Mouse (Mus musculus): Measurements from ENCODE around the gene Tigd3. TPM values are rescaled to one million over a fixed set of nuclear protein-coding genes. Genes with fewer than 3 reads are reported as not detected.

The Tigd3 gene
- polyA plus RNA-seq, 1 experiment: 1.1 TPM

- Histone ChIP-seq H3K4me1 (ENCODE audit: control insufficient read depth, insufficient read depth, low read length) (peaks cover 33% of the 10 kb centered on the region), H3K4me3 (replicated peaks; ENCODE audit: extremely low read depth, low read depth, low read length) (no peak overlapping the region)
- TF ChIP-seq CTCF (IDR thresholded peaks at IDR 0.05; ENCODE audit: insufficient read depth, low read length): no peak
- TF ChIP-seq POLR2A (IDR thresholded peaks at IDR 0.05; ENCODE audit: borderline replicate concordance, extremely low read depth, low read depth, low read length): no peak
- DNase-seq: no peak
- WGBS: 21% methylated on average over 5 of the region's 5 CpGs
Measured at GRCm38 (mm10) chr19:5935691-5936090, 41.7 kb upstream of the Tigd3 start.

- TF ChIP-seq CTCF (IDR thresholded peaks at IDR 0.05; ENCODE audit: insufficient read depth, low read length): no peak
- no peak for TF ChIP-seq POLR2A (IDR thresholded peaks at IDR 0.05; ENCODE audit: borderline replicate concordance, extremely low read depth, low read depth, low read length)
- 33% methylated on average over 3 of the region's 3 CpGs for WGBS
- DNase-seq: peak; percentile 46
- H3K4me1 ChIP-seq (ENCODE audit: control insufficient read depth, insufficient read depth, low read length): peaks cover 30% of the 10 kb centered on the region
- no peak overlapping the region for H3K4me3 ChIP-seq (replicated peaks; ENCODE audit: extremely low read depth, low read depth, low read length)
Measured at GRCm38 (mm10) chr19:5935266-5935665, 41.3 kb upstream of the Tigd3 start.

DNA sequence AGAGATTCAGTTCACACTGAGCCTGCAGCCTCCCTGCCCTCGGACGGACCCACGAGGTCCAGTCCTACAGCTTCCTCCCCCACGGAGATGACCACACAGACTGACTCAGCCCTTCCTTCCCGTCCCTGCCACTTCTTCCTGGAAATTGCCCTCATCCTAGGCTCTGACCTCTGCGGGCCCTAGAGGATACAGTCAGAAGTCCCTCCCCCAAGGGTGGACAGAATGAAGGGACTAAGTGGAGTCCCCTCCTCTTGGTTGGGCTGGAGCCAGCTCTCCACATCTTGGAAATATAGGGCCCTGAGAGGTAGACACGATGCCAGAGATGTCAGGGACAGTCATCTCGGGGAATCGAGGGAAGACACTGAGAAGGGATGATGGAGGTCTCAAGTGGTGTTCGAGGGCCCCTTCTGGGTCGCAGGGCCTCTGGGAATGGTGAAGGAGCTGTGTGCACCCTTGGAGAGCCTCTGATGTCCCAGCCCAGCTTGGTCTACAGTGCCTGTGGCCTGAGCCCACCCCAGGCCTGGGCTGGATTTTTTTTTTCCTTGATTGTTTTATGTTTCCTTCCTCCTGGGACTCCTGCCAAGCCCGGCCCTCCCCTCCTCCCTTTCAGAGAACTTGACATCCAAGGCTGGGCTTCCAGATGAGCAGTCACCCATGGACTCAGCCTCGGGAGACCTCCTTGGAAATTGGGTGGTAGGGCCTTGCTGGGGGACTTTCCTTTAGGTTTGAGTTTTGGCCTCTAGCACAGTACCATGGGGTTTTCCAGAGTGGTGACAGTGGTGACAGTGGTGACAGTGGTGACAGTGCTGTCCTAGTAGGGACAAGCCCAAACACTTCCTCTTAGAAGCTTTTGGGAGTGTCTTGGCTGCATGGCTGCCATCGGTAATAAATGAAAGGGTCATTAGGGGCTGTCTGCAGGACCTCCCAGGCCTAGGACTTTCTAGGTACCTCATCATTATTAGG is 36.0 kb upstream of the Tigd3 start:
- H3K4me3 ChIP-seq (replicated peaks; ENCODE audit: extremely low read depth, low read depth, low read length): no peak overlapping the region
- peaks cover 11% of the 10 kb centered on the region for H3K4me1 ChIP-seq (ENCODE audit: control insufficient read depth, insufficient read depth, low read length)
- peak; percentile 38; the same call in 1 of the 2 replicates for TF ChIP-seq POLR2A (IDR thresholded peaks at IDR 0.05; ENCODE audit: borderline replicate concordance, extremely low read depth, low read depth, low read length)
- TF ChIP-seq CTCF (IDR thresholded peaks at IDR 0.05; ENCODE audit: insufficient read depth, low read length): no peak
- 27% methylated on average over 14 of the region's 14 CpGs for WGBS
- DNase-seq: peak; percentile 62

- no peak for DNase-seq
- no peak for TF ChIP-seq POLR2A (IDR thresholded peaks at IDR 0.05; ENCODE audit: borderline replicate concordance, extremely low read depth, low read depth, low read length)
- no peak for TF ChIP-seq CTCF (IDR thresholded peaks at IDR 0.05; ENCODE audit: insufficient read depth, low read length)
- WGBS: 47% methylated on average over 3 of the region's 3 CpGs
- Histone ChIP-seq H3K4me1 (ENCODE audit: control insufficient read depth, insufficient read depth, low read length) (peaks cover 11% of the 10 kb centered on the region), H3K4me3 (replicated peaks; ENCODE audit: extremely low read depth, low read depth, low read length) (no peak overlapping the region)
Measured at GRCm38 (mm10) chr19:5928546-5928945, 34.6 kb upstream of the Tigd3 start.

- no peak for DNase-seq
- Histone ChIP-seq H3K4me1 (ENCODE audit: control insufficient read depth, insufficient read depth, low read length) (peaks cover 11% of the 10 kb centered on the region), H3K4me3 (replicated peaks; ENCODE audit: extremely low read depth, low read depth, low read length) (no peak overlapping the region)
- 68% methylated on average over 6 of the region's 6 CpGs for WGBS
- TF ChIP-seq POLR2A (IDR thresholded peaks at IDR 0.05; ENCODE audit: borderline replicate concordance, extremely low read depth, low read depth, low read length) (no peak), CTCF (IDR thresholded peaks at IDR 0.05; ENCODE audit: insufficient read depth, low read length) (no peak)
Measured at GRCm38 (mm10) chr19:5928104-5928503, 34.2 kb upstream of the Tigd3 start.

DNA sequence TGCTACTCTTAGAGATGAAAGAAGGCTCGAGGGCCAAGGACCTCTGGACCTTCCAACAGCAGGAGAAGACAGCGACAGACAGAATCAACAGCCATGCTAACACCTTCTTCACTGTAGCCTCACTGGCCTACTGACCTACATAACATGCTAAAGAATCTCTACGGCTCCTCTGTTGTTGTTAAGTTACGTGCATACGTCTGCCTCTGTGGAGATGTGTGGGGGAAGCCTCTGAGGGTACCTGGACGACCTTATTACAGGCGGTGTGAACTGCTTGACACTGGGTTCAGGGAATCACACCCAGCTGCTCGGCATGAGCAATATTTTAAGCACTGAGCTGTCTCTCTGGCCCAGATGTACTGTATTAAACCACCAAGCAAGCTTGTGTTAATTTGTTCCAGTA is 33.6 kb upstream of the Tigd3 start:
- TF ChIP-seq CTCF (IDR thresholded peaks at IDR 0.05; ENCODE audit: insufficient read depth, low read length) (no peak), POLR2A (IDR thresholded peaks at IDR 0.05; ENCODE audit: borderline replicate concordance, extremely low read depth, low read depth, low read length) (no peak)
- 79% methylated on average over 8 of the region's 8 CpGs for WGBS
- Histone ChIP-seq H3K4me3 (replicated peaks; ENCODE audit: extremely low read depth, low read depth, low read length) (no peak overlapping the region), H3K4me1 (ENCODE audit: control insufficient read depth, insufficient read depth, low read length) (peaks cover 11% of the 10 kb centered on the region)
- no peak for DNase-seq

DNA sequence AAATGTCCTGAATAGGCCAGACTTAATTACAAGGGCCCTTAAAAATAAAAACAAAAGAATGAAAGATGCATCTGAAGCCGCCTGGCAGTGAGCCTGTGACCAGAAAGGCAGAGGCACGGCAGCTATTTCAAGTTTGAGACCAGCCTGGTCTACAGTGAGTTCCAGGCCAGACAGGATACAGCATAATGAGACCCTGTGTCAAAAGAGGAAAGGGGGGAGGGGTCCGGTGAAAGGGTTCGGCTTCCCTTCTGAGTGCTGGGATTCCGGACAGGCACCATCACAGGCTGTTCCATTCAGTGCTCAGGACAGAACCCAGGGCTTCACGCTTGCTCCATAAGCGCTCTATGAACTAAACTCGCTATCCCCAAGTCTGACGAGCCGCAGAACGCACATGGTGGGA is 33.1 kb upstream of the Tigd3 start:
- no peak overlapping the region for H3K4me3 ChIP-seq (replicated peaks; ENCODE audit: extremely low read depth, low read depth, low read length)
- no peak for DNase-seq
- WGBS: 69% methylated on average over 11 of the region's 11 CpGs
- peaks cover 13% of the 10 kb centered on the region for H3K4me1 ChIP-seq (ENCODE audit: control insufficient read depth, insufficient read depth, low read length)
- TF ChIP-seq CTCF (IDR thresholded peaks at IDR 0.05; ENCODE audit: insufficient read depth, low read length) (no peak), POLR2A (IDR thresholded peaks at IDR 0.05; ENCODE audit: borderline replicate concordance, extremely low read depth, low read depth, low read length) (no peak)

DNA sequence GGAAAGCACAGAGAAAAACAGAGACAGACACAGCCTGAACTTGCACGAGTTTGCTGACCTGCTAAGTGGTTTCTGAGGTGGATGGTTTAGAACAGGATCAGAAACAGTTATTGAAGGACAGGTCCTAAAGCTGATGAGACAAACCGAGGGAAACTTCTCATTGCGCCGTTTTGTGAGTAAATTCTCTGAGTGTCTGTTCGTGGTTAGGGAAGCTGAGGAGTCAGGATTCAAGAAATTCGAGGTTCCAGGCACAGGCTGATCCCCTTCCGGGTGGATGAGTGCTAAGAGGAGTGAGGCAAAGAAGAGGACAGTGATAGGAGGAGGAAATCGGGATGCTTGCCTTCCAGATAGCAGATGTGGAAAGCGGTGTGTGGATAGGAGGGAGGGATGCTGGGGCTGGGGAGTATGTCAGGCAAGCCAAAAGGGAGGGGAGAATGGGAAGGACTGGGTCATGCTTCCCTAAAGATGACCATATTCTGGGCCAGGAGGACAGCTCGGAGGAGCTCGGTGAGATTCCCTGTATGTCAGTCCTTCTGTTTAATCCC is 31.4 kb upstream of the Tigd3 start:
- TF ChIP-seq CTCF (IDR thresholded peaks at IDR 0.05; ENCODE audit: insufficient read depth, low read length) (no peak), POLR2A (IDR thresholded peaks at IDR 0.05; ENCODE audit: borderline replicate concordance, extremely low read depth, low read depth, low read length) (no peak)
- peak overlapping the region; percentile 59 for H3K4me3 ChIP-seq (replicated peaks; ENCODE audit: extremely low read depth, low read depth, low read length)
- peaks cover 19% of the 10 kb centered on the region for H3K4me1 ChIP-seq (ENCODE audit: control insufficient read depth, insufficient read depth, low read length)
- DNase-seq: no peak
- 24% methylated on average over 11 of the region's 11 CpGs for WGBS

GRCm38 (mm10) chr19:5924713-5925093 is 30.8 kb upstream of the Tigd3 start, which contains the start of gene Cdc42ep2:
Gene Cdc42ep2, minus strand, starts transcription at chr19:5924816.
- TF ChIP-seq CTCF (IDR thresholded peaks at IDR 0.05; ENCODE audit: insufficient read depth, low read length): no peak
- peak; percentile 82; the same call in 1 of the 2 replicates for TF ChIP-seq POLR2A (IDR thresholded peaks at IDR 0.05; ENCODE audit: borderline replicate concordance, extremely low read depth, low read depth, low read length)
- H3K4me1 ChIP-seq (ENCODE audit: control insufficient read depth, insufficient read depth, low read length): peaks cover 14% of the 10 kb centered on the region
- peak; percentile 92 for DNase-seq
- H3K4me3 ChIP-seq (replicated peaks; ENCODE audit: extremely low read depth, low read depth, low read length): peak within 1 kb of the TSS; percentile 94
- under 1% methylated on average over 18 of the region's 18 CpGs for WGBS

Data from lung, adult 2 months (tissue).